Mouse (Mus musculus): ENCODE measurements at regions not wholly inside any gene's neighbourhood (a gene's known extent, or its start where the extent isn't known, plus 50 kb on each side); places are given as distances from the start of the nearest gene placed in this dataset.
A peak's percentile ranks its signal among the peaks of the same experiment; 100 is the strongest.

GRCm38 (mm10) chr15:67460384-67460783, 959.7 kb upstream of the Lrrc6 start:
- Histone ChIP-seq H3K9me3 (replicated peaks) (no peaks in the 10 kb centered on the region), H3K4me2 (no peak overlapping the region), H3K4me1 (replicated peaks) (peaks cover 8% of the 10 kb centered on the region), H3K9ac (no peak overlapping the region), H3K4me3 (no peak overlapping the region), H3K27ac (peak overlapping the region; percentile 27), H3K36me3 (no peaks in the 10 kb centered on the region), H3K27me3 (no peaks in the 10 kb centered on the region)
- ATAC-seq (replicated peaks; ENCODE audit: insufficient number of reproducible peaks, insufficient read depth, low FRiP score, low read depth), result peak; percentile 67; the same call in 1 of the 2 replicates
- WGBS, result 6% methylated on average over 1 of the region's 1 CpGs

- no peak; the same call in 1 of the 2 replicates for ATAC-seq (replicated peaks; ENCODE audit: insufficient number of reproducible peaks, insufficient read depth, low FRiP score, low read depth)
- H3K4me1 ChIP-seq (replicated peaks), result no peaks in the 10 kb centered on the region
- no peak overlapping the region for H3K4me2 ChIP-seq
- no peak overlapping the region for H3K9ac ChIP-seq
- no peaks in the 10 kb centered on the region for H3K27me3 ChIP-seq
- WGBS, result 24% methylated on average over 2 of the region's 2 CpGs
- H3K9me3 ChIP-seq (replicated peaks), result no peaks in the 10 kb centered on the region
- H3K27ac ChIP-seq, result no peak overlapping the region
- H3K4me3 ChIP-seq, result no peak overlapping the region
- no peaks in the 10 kb centered on the region for H3K36me3 ChIP-seq
Measured at GRCm38 (mm10) chr15:67434284-67434683, 933.6 kb upstream of the Lrrc6 start.

DNA sequence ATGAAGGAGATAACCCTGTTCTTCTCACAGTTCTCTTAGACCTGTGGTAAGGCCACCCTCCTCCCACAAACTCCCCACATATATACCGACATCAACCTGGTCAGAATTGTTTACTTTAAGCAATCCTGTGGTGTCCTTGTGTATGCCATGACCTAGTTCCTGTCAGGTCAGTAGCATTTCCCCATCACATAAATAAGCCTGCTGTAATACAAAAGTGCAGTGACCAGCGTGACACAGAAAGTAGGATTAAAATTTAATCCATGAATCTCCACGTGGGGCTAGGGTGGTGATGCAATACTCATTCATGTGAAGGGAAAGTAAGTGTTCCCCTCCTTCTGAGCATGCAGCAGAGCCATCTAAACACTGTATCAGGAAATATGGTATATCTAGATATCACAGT, 923.2 kb upstream of the Lrrc6 start:
- Histone ChIP-seq H3K9ac (no peak overlapping the region), H3K9me3 (replicated peaks) (no peaks in the 10 kb centered on the region), H3K36me3 (no peaks in the 10 kb centered on the region), H3K27me3 (no peaks in the 10 kb centered on the region), H3K4me1 (replicated peaks) (no peaks in the 10 kb centered on the region), H3K4me2 (no peak overlapping the region), H3K4me3 (no peak overlapping the region), H3K27ac (no peak overlapping the region)
- WGBS, result 63% methylated on average over 3 of the region's 3 CpGs
- no peak for ATAC-seq (replicated peaks; ENCODE audit: insufficient number of reproducible peaks, insufficient read depth, low FRiP score, low read depth)

DNA sequence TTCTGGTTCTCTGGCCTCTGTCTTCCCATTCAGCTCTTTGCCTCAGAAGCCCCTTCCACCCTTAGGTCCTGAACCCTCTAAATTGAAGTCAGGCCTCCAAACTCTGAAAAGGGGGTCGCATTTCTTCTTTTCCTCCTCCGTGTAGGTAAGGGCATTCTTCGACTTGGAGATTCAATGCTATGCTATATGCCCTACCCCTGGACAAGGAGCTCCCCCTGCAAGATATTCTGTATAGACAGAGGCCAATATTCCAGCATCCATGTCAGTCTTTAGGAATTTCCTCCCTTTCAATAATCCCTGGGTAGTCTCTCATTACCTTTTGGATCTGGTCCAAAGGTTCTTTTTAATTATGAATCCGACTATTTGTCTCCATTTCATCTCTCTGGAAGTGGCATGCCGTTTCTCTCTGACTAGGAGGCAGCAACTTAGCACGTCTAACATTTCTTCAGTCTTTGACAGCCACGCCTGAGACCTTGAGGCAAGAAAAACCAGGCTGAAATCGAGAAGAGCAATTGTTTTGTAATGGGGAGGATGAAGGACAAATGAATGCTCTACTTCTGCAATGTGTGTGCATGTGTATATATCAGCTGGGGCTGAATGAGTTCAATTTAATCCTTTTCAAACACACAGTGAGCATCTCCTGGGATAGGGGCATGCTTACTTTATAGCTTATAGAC, 921.7 kb upstream of the Lrrc6 start:
- no peak for ATAC-seq (replicated peaks; ENCODE audit: insufficient number of reproducible peaks, insufficient read depth, low FRiP score, low read depth)
- Histone ChIP-seq H3K4me2 (no peak overlapping the region), H3K36me3 (no peaks in the 10 kb centered on the region), H3K27ac (no peak overlapping the region), H3K9ac (no peak overlapping the region), H3K4me1 (replicated peaks) (no peaks in the 10 kb centered on the region), H3K9me3 (replicated peaks) (no peaks in the 10 kb centered on the region), H3K4me3 (no peak overlapping the region), H3K27me3 (no peaks in the 10 kb centered on the region)
- WGBS, result 66% methylated on average over 8 of the region's 8 CpGs

- 52% methylated on average over 6 of the region's 6 CpGs for WGBS
- no peaks in the 10 kb centered on the region for H3K36me3 ChIP-seq
- H3K4me3 ChIP-seq, result no peak overlapping the region
- H3K9ac ChIP-seq, result no peak overlapping the region
- no peaks in the 10 kb centered on the region for H3K9me3 ChIP-seq (replicated peaks)
- no peak overlapping the region for H3K27ac ChIP-seq
- H3K4me2 ChIP-seq, result no peak overlapping the region
- no peaks in the 10 kb centered on the region for H3K27me3 ChIP-seq
- ATAC-seq (replicated peaks; ENCODE audit: insufficient number of reproducible peaks, insufficient read depth, low FRiP score, low read depth), result no peak
- H3K4me1 ChIP-seq (replicated peaks), result no peaks in the 10 kb centered on the region
Measured at GRCm38 (mm10) chr15:67420776-67421175, 920.1 kb upstream of the Lrrc6 start.

- no peaks in the 10 kb centered on the region for H3K9me3 ChIP-seq (replicated peaks)
- no peak overlapping the region for H3K4me2 ChIP-seq
- WGBS, result 95% methylated on average over 1 of the region's 1 CpGs
- no peaks in the 10 kb centered on the region for H3K36me3 ChIP-seq
- no peak for ATAC-seq (replicated peaks; ENCODE audit: insufficient number of reproducible peaks, insufficient read depth, low FRiP score, low read depth)
- no peak overlapping the region for H3K27ac ChIP-seq
- no peaks in the 10 kb centered on the region for H3K27me3 ChIP-seq
- no peak overlapping the region for H3K4me3 ChIP-seq
- no peaks in the 10 kb centered on the region for H3K4me1 ChIP-seq (replicated peaks)
- no peak overlapping the region for H3K9ac ChIP-seq
Measured at GRCm38 (mm10) chr15:67419733-67420132, 919.0 kb upstream of the Lrrc6 start.

DNA sequence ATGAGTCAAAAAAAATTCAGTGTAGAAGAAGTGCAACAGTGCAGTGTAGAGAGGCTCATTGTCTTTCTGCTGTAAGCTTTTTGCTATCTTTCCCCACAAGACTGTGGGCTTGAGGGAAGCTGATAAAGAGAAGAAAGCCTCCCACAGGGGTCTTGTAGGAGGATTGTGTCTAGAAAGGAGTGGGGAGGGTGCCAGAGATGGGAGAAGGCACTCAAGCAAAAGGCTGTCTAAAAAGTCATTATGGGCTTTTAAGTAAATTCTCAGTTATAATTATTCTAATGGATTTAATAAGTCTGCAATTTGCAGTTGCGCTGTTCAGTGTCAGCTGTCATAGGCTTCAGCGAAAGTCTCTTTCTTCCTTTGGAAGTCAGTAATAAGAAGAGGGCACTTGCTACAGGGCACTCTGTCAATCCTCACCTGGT, 917.0 kb upstream of the Lrrc6 start:
- Histone ChIP-seq H3K36me3 (no peaks in the 10 kb centered on the region), H3K4me2 (no peak overlapping the region), H3K9ac (no peak overlapping the region), H3K27ac (no peak overlapping the region), H3K9me3 (replicated peaks) (no peaks in the 10 kb centered on the region), H3K4me3 (no peak overlapping the region), H3K4me1 (replicated peaks) (no peaks in the 10 kb centered on the region), H3K27me3 (no peaks in the 10 kb centered on the region)
- ATAC-seq (replicated peaks; ENCODE audit: insufficient number of reproducible peaks, insufficient read depth, low FRiP score, low read depth), result no peak
- WGBS, result 83% methylated on average over 2 of the region's 2 CpGs

DNA sequence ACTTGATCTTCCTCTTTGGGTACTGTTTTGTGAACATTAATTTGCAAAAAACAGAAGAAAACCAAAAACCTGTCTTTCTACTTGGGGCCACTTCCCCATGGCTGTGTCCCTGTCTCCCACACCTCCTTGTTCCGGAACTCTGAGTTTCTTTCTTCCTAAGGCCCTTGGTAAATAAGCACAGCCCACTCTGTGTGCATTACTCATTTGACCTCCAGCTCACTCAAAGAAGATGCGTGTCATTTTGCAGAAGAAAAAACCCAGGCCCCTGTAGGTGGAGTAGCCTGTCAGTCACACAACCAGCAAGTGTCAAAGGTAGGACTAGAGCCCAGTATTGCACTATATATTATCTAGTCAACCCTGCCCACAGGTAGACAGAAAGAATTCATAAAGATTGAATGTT, 915.1 kb upstream of the Lrrc6 start:
- Histone ChIP-seq H3K4me2 (no peak overlapping the region), H3K9me3 (replicated peaks) (no peaks in the 10 kb centered on the region), H3K27me3 (no peaks in the 10 kb centered on the region), H3K27ac (no peak overlapping the region), H3K9ac (no peak overlapping the region), H3K36me3 (no peaks in the 10 kb centered on the region), H3K4me3 (no peak overlapping the region), H3K4me1 (replicated peaks) (no peaks in the 10 kb centered on the region)
- no peak for ATAC-seq (replicated peaks; ENCODE audit: insufficient number of reproducible peaks, insufficient read depth, low FRiP score, low read depth)
- WGBS, result 70% methylated on average over 2 of the region's 2 CpGs

GRCm38 (mm10) chr15:67414371-67414930, 913.7 kb upstream of the Lrrc6 start:
- Histone ChIP-seq H3K4me1 (replicated peaks) (no peaks in the 10 kb centered on the region), H3K36me3 (no peaks in the 10 kb centered on the region), H3K9ac (no peak overlapping the region), H3K27ac (no peak overlapping the region), H3K27me3 (no peaks in the 10 kb centered on the region), H3K4me3 (no peak overlapping the region), H3K9me3 (replicated peaks) (no peaks in the 10 kb centered on the region), H3K4me2 (no peak overlapping the region)
- WGBS, result 65% methylated on average over 3 of the region's 3 CpGs
- no peak for ATAC-seq (replicated peaks; ENCODE audit: insufficient number of reproducible peaks, insufficient read depth, low FRiP score, low read depth)

GRCm38 (mm10) chr15:67413581-67413980, 912.9 kb upstream of the Lrrc6 start:
- Histone ChIP-seq H3K27me3 (no peaks in the 10 kb centered on the region), H3K9ac (no peak overlapping the region), H3K4me2 (no peak overlapping the region), H3K36me3 (no peaks in the 10 kb centered on the region), H3K27ac (no peak overlapping the region), H3K4me3 (no peak overlapping the region), H3K4me1 (replicated peaks) (no peaks in the 10 kb centered on the region), H3K9me3 (replicated peaks) (no peaks in the 10 kb centered on the region)
- no peak for ATAC-seq (replicated peaks; ENCODE audit: insufficient number of reproducible peaks, insufficient read depth, low FRiP score, low read depth)
- WGBS, result 83% methylated on average over 3 of the region's 3 CpGs

- no peaks in the 10 kb centered on the region for H3K4me1 ChIP-seq (replicated peaks)
- H3K27me3 ChIP-seq, result no peaks in the 10 kb centered on the region
- ATAC-seq (replicated peaks; ENCODE audit: insufficient number of reproducible peaks, insufficient read depth, low FRiP score, low read depth), result no peak
- no peak overlapping the region for H3K4me2 ChIP-seq
- H3K27ac ChIP-seq, result no peak overlapping the region
- no peak overlapping the region for H3K9ac ChIP-seq
- no peak overlapping the region for H3K4me3 ChIP-seq
- no peaks in the 10 kb centered on the region for H3K9me3 ChIP-seq (replicated peaks)
- 82% methylated on average over 1 of the region's 1 CpGs for WGBS
- H3K36me3 ChIP-seq, result no peaks in the 10 kb centered on the region
Measured at GRCm38 (mm10) chr15:67412394-67412793, 911.7 kb upstream of the Lrrc6 start.

DNA sequence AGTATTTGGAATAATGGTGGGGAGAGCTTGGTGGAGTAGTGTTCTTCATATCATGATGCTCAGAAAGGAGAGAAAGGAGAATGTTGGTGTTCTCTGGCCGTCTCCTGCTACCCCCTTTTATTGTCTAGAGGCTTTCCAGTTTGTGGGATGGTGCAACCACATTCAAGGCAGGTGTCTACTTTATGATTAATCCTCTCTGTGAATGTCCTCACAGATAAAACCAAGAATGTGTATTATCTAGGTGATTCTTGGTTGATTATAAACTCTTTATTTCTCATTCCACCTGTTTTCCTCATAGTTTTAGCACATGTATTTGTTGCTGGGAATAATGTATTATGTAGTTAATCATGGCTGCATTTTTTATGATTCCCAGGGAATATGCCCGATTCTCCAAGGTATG, 910.9 kb upstream of the Lrrc6 start:
- H3K27ac ChIP-seq, result no peak overlapping the region
- no peaks in the 10 kb centered on the region for H3K4me1 ChIP-seq (replicated peaks)
- no peak overlapping the region for H3K4me3 ChIP-seq
- no peaks in the 10 kb centered on the region for H3K27me3 ChIP-seq
- H3K36me3 ChIP-seq, result no peaks in the 10 kb centered on the region
- H3K9me3 ChIP-seq (replicated peaks), result no peaks in the 10 kb centered on the region
- H3K9ac ChIP-seq, result no peak overlapping the region
- no peak overlapping the region for H3K4me2 ChIP-seq
- ATAC-seq (replicated peaks; ENCODE audit: insufficient number of reproducible peaks, insufficient read depth, low FRiP score, low read depth), result no peak
- WGBS, result 72% methylated on average over 2 of the region's 2 CpGs
